Mouse (Mus musculus): ENCODE results near the gene Opcml. TPM values are rescaled to one million over a fixed set of nuclear protein-coding genes. Genes with fewer than 3 reads are reported as not detected.

Opcml gene
- polyA plus RNA-seq, 1 experiment = 0.03 TPM

DNA sequence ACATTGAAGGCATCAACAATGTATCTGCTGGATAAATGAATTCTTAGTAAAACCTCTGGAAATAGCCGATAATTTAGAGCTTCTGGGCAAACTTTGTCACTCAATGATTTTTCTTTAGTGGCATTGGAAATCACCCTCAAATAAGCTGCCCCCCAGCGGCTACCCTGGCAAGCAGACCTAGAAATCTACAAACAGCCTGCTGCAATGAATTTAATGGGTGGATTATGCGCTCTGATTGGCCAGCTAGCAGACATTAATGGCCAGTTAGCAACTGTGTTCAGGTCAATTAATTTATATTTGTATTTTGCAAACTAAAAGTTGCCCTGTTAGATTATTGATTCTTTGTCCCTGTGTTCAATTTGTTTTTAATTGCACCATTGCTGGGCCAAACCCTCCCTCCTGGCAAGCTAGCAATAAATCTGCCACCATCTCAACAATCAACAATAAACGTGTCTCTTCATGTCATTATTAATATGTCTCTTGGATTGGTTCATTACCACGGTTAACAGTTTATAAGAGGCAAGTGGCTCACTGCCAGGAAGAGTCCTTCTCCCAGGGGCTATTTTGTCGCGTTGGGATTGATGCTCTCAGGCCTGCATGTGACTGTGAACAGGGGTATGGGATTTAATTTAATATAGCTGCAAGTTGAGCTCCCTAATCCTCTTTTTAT is 896.5 kb downstream of the Opcml start:
- Histone ChIP-seq H3K36me3 (ENCODE audit: control insufficient read depth) (no peaks in the 10 kb centered on the region), H3K27me3 (ENCODE audit: control insufficient read depth) (no peaks in the 10 kb centered on the region), H3K9me3 (ENCODE audit: control insufficient read depth, low read length) (no peaks in the 10 kb centered on the region), H3K4me1 (ENCODE audit: control insufficient read depth) (no peaks in the 10 kb centered on the region), H3K4me3 (replicated peaks) (no peak overlapping the region)
- TF ChIP-seq TAL1 (IDR thresholded peaks at IDR 0.05; ENCODE audit: low read length) = no peak
- no peak for TF ChIP-seq GATA1 (IDR thresholded peaks at IDR 0.05; ENCODE audit: low read length)

GRCm38 (mm10) chr9:28690134-28690533 is 899.6 kb downstream of the Opcml start:
- Histone ChIP-seq H3K4me1 (ENCODE audit: control insufficient read depth) (no peaks in the 10 kb centered on the region), H3K36me3 (ENCODE audit: control insufficient read depth) (no peaks in the 10 kb centered on the region), H3K4me3 (replicated peaks) (no peak overlapping the region), H3K27me3 (ENCODE audit: control insufficient read depth) (no peaks in the 10 kb centered on the region), H3K9me3 (ENCODE audit: control insufficient read depth, low read length) (no peaks in the 10 kb centered on the region)
- no peak for TF ChIP-seq TAL1 (IDR thresholded peaks at IDR 0.05; ENCODE audit: low read length)
- TF ChIP-seq GATA1 (IDR thresholded peaks at IDR 0.05; ENCODE audit: low read length) = no peak

DNA sequence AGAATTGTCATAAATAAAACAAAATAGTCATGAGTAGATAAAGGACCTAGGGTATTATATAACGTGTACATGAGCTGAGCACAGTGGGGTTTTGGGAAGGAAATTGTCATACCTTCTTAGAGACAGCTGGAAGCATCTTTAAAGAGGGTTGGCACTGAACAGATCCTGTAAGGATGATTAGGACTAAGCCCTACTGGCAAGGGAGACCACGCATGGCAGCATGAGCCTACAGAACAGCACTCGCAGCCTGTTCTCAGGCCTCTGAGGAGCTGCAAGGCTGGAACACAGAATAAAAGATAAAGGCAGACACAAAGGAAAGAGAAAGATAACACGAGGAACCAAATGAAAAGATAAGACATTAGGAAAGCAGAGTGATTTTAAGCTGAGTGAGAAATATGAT is 915.2 kb downstream of the Opcml start:
- no peaks in the 10 kb centered on the region for H3K27me3 ChIP-seq (ENCODE audit: control insufficient read depth)
- TF ChIP-seq TAL1 (IDR thresholded peaks at IDR 0.05; ENCODE audit: low read length) (no peak), GATA1 (IDR thresholded peaks at IDR 0.05; ENCODE audit: low read length) (no peak)
- H3K9me3 ChIP-seq (ENCODE audit: control insufficient read depth, low read length) = no peaks in the 10 kb centered on the region
- H3K4me3 ChIP-seq (replicated peaks) = no peak overlapping the region
- H3K36me3 ChIP-seq (ENCODE audit: control insufficient read depth) = no peaks in the 10 kb centered on the region
- H3K4me1 ChIP-seq (ENCODE audit: control insufficient read depth) = no peaks in the 10 kb centered on the region

GRCm38 (mm10) chr9:28714544-28714943 is 924.0 kb downstream of the Opcml start:
- no peaks in the 10 kb centered on the region for H3K27me3 ChIP-seq (ENCODE audit: control insufficient read depth)
- no peaks in the 10 kb centered on the region for H3K4me1 ChIP-seq (ENCODE audit: control insufficient read depth)
- H3K4me3 ChIP-seq (replicated peaks) = no peak overlapping the region
- TF ChIP-seq TAL1 (IDR thresholded peaks at IDR 0.05; ENCODE audit: low read length) (no peak), GATA1 (IDR thresholded peaks at IDR 0.05; ENCODE audit: low read length) (no peak)
- no peaks in the 10 kb centered on the region for H3K36me3 ChIP-seq (ENCODE audit: control insufficient read depth)
- H3K9me3 ChIP-seq (ENCODE audit: control insufficient read depth, low read length) = no peaks in the 10 kb centered on the region

- H3K27me3 ChIP-seq (ENCODE audit: control insufficient read depth) = no peaks in the 10 kb centered on the region
- TF ChIP-seq GATA1 (IDR thresholded peaks at IDR 0.05; ENCODE audit: low read length) = no peak
- TF ChIP-seq TAL1 (IDR thresholded peaks at IDR 0.05; ENCODE audit: low read length) = no peak
- H3K4me1 ChIP-seq (ENCODE audit: control insufficient read depth) = no peaks in the 10 kb centered on the region
- no peak overlapping the region for H3K4me3 ChIP-seq (replicated peaks)
- H3K9me3 ChIP-seq (ENCODE audit: control insufficient read depth, low read length) = no peaks in the 10 kb centered on the region
- no peaks in the 10 kb centered on the region for H3K36me3 ChIP-seq (ENCODE audit: control insufficient read depth)
Measured at GRCm38 (mm10) chr9:28720186-28720585, 929.6 kb downstream of the Opcml start.

DNA sequence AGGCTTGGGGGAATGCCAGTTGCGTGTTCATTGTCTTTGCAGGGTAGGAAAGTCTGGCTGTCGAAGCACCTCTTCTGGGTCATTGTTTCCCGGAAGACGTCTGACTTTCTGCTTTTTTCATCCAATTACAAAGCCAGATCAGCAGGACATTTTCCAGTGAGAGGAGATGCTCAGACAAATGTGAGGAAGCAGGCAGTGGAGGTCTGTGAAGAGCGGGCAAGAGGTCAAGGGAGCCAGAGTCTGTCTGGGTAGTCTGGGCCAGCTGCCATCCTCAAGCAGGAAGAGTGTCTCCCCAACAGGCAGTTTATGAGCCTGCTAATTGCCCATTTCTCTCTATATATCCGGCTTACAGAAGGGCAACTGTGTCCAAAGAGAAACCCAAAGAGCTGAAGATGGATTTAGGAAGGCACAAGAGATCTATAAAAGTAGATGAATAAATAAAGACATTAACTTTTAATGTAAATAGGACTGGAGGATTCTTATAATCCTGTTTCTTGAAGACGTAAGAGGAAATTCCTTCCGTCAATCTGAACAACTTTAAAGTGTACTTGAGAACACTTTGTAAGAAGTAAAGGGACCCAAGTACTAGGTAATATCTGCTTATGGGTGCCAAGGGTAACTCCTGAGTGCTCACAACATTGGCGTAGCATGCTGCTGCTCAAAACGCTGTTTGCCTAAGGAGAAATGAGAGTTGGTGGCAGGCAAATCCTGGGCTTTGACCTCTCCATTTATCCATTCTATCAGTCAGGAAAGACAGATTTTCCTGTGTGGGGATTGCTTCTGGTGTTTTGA is 941.4 kb downstream of the Opcml start:
- H3K9me3 ChIP-seq (ENCODE audit: control insufficient read depth, low read length) = no peaks in the 10 kb centered on the region
- no peaks in the 10 kb centered on the region for H3K4me1 ChIP-seq (ENCODE audit: control insufficient read depth)
- no peaks in the 10 kb centered on the region for H3K36me3 ChIP-seq (ENCODE audit: control insufficient read depth)
- H3K4me3 ChIP-seq (replicated peaks) = no peak overlapping the region
- H3K27me3 ChIP-seq (ENCODE audit: control insufficient read depth) = no peaks in the 10 kb centered on the region
- TF ChIP-seq GATA1 (IDR thresholded peaks at IDR 0.05; ENCODE audit: low read length) = no peak
- TF ChIP-seq TAL1 (IDR thresholded peaks at IDR 0.05; ENCODE audit: low read length) = no peak

DNA sequence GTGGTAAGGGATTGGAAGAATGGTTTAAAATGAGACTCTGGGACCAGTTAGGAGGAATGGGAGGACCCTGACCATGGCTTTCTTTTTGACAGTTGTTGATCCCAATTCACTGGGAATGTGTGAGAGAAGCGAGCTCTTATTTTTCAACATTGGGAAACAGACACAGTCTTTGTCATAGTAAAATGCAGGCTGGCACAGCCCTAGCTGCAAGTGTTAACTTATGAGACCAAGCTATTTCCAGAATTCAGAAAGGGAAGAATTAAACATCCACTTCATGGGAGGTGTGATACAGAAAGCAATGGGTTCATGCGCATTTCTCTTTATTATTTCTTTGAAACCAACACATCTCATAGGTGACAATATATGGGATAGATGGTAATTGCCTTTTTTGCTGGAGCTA is 947.4 kb downstream of the Opcml start:
- Histone ChIP-seq H3K4me3 (replicated peaks) (no peak overlapping the region), H3K36me3 (ENCODE audit: control insufficient read depth) (no peaks in the 10 kb centered on the region), H3K27me3 (ENCODE audit: control insufficient read depth) (no peaks in the 10 kb centered on the region), H3K4me1 (ENCODE audit: control insufficient read depth) (no peaks in the 10 kb centered on the region), H3K9me3 (ENCODE audit: control insufficient read depth, low read length) (no peaks in the 10 kb centered on the region)
- TF ChIP-seq GATA1 (IDR thresholded peaks at IDR 0.05; ENCODE audit: low read length) (no peak), TAL1 (IDR thresholded peaks at IDR 0.05; ENCODE audit: low read length) (no peak)

- H3K36me3 ChIP-seq (ENCODE audit: control insufficient read depth) = no peaks in the 10 kb centered on the region
- no peaks in the 10 kb centered on the region for H3K4me1 ChIP-seq (ENCODE audit: control insufficient read depth)
- TF ChIP-seq TAL1 (IDR thresholded peaks at IDR 0.05; ENCODE audit: low read length) = no peak
- no peak for TF ChIP-seq GATA1 (IDR thresholded peaks at IDR 0.05; ENCODE audit: low read length)
- no peak overlapping the region for H3K4me3 ChIP-seq (replicated peaks)
- no peaks in the 10 kb centered on the region for H3K9me3 ChIP-seq (ENCODE audit: control insufficient read depth, low read length)
- no peaks in the 10 kb centered on the region for H3K27me3 ChIP-seq (ENCODE audit: control insufficient read depth)
Measured at GRCm38 (mm10) chr9:28738451-28738860, 947.9 kb downstream of the Opcml start.

DNA sequence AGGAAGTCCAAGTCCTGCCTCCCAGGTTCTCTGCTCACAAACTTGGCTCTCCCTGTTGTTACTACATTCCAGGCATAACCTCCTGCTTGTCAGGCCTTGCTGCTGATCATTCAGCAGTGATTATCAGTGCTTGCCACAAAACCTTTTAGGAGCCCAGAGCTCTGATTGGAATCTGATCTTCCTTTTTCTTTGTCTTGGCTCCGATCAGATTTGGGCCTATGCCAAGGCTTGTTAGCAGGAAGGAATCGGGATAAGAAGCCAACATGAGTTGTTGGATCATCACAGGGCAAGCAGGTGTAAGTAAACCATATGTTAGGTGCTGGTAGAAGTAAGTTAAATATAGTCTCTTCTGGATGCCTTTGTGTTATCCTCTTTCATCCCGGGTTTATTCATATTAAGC is 954.2 kb downstream of the Opcml start:
- no peaks in the 10 kb centered on the region for H3K36me3 ChIP-seq (ENCODE audit: control insufficient read depth)
- no peak overlapping the region for H3K4me3 ChIP-seq (replicated peaks)
- H3K4me1 ChIP-seq (ENCODE audit: control insufficient read depth) = no peaks in the 10 kb centered on the region
- no peak for TF ChIP-seq GATA1 (IDR thresholded peaks at IDR 0.05; ENCODE audit: low read length)
- TF ChIP-seq TAL1 (IDR thresholded peaks at IDR 0.05; ENCODE audit: low read length) = no peak
- H3K27me3 ChIP-seq (ENCODE audit: control insufficient read depth) = no peaks in the 10 kb centered on the region
- H3K9me3 ChIP-seq (ENCODE audit: control insufficient read depth, low read length) = no peaks in the 10 kb centered on the region

Data from erythroblast, embryonic 14.5 days (primary cell).